ENCODE assay signal across 8 mouse cellular contexts in genomic region chr15:100761036-100761418, GRCm38 (mm10). TPM values are rescaled to one million over a fixed set of nuclear protein-coding genes. Genes with fewer than 3 reads are reported as not detected.
DNase-seq lines count a peak whose midpoint lies in the region; ATAC-seq and TF ChIP-seq lines count a peak whose summit lies in the region.

No protein-coding gene starts in this region.

- H3K9me3 ChIP-seq in heart, postnatal 0 days (replicated peaks; ENCODE audit: control insufficient read depth, low read length) = no peaks in the 10 kb centered on the region

- H3K4me3 ChIP-seq in heart, postnatal 0 days (ENCODE audit: low read depth, low read length) = peak overlapping the region; percentile 47
- H3K4me3 ChIP-seq in bone marrow, adult 2 months (replicated peaks; ENCODE audit: control insufficient read depth, low read depth, low read length) = peak overlapping the region; percentile 3

- no peaks in the 10 kb centered on the region for H3K36me3 ChIP-seq in heart, postnatal 0 days (replicated peaks; ENCODE audit: control insufficient read depth, insufficient read depth, low read length)

- H3K27ac ChIP-seq in heart, postnatal 0 days (ENCODE audit: low read depth) = no peak overlapping the region
- no peak overlapping the region for H3K27ac ChIP-seq in bone marrow, adult 2 months (ENCODE audit: control insufficient read depth, insufficient read depth, low read depth, low read length, poor library complexity)

- ATAC-seq in heart, postnatal 0 days (ENCODE audit: insufficient read depth, low read depth) = no peak
- peak; percentile 8; the same call in 1 of the 2 replicates for ATAC-seq in megakaryocyte, adult 5-6 weeks (ENCODE audit: poor library complexity, severe bottlenecking)
- ATAC-seq in megakaryocyte progenitor cell, adult 5-6 weeks (replicated peaks; ENCODE audit: poor library complexity) = no peak

- TF ChIP-seq POLR2A in bone marrow, adult 2 months (IDR thresholded peaks at IDR 0.05; ENCODE audit: borderline replicate concordance, control insufficient read depth, low read depth, low read length) = no peak

- peak overlapping the region; percentile 76 for H3K4me2 ChIP-seq in heart, postnatal 0 days (ENCODE audit: low read depth, low read length)

- TF ChIP-seq CTCF in heart, postnatal 0 days (IDR thresholded peaks at IDR 0.05; ENCODE audit: low read depth) = no peak
- no peak for TF ChIP-seq CTCF in bone marrow, adult 2 months (IDR thresholded peaks at IDR 0.05; ENCODE audit: control insufficient read depth, insufficient read depth, low read length)

- 0 out of 2 replicates have a peak, but pooled peaks cover 13% of the 10 kb centered on the region for H3K4me1 ChIP-seq in heart, postnatal 0 days (ENCODE audit: control insufficient read depth, insufficient read depth)
- H3K4me1 ChIP-seq in bone marrow, adult 2 months (ENCODE audit: control insufficient read depth, insufficient read depth, low read length) = peaks cover 3% of the 10 kb centered on the region; the same call in 1 of the 2 replicates

- H3K9ac ChIP-seq in heart, postnatal 0 days (replicated peaks; ENCODE audit: low read depth, low read length) = no peak overlapping the region

- no peak for DNase-seq in heart, postnatal 0 days (ENCODE audit: low spot score)
- no peak for DNase-seq in heart, postnatal 10 days
- peak; percentile 28 for DNase-seq in forelimb bud, embryonic 11.5 days (ENCODE audit: low read depth, low spot score)
- DNase-seq in testis, postnatal 10 days (ENCODE audit: low spot score) = no peak
- DNase-seq in adrenal gland, adult (ENCODE audit: inconsistent age in 2 of 2, low spot score in 1 of 2) = no peak

- TF ChIP-seq EP300 in heart, postnatal 0 days (IDR thresholded peaks at IDR 0.05; ENCODE audit: low read depth) = no peak

- intact Hi-C loops in heart, postnatal 10 days (cut with DNase I) = no loop called here

- peaks cover 67% of the 10 kb centered on the region for H3K27me3 ChIP-seq in heart, postnatal 0 days (ENCODE audit: control insufficient read depth, insufficient read depth, low read length)

- 31% methylated on average over 9 of the region's 9 CpGs for WGBS in heart, postnatal 0 days
- WGBS in bone marrow, adult 2 months = 24% methylated on average over 9 of the region's 9 CpGs

RNA-seq across cellular contexts. Expression of gene Slc4a8, which starts 0.5 kb away (rescaled TPM):
- total RNA-seq in heart, postnatal 0 days (2014; rRNA removed; ENCODE audit: low replicate concordance) = 0.19 and 0.50 TPM in 2 replicates
- 0.38 and 0.81 TPM in 2 replicates for polyA plus RNA-seq in heart, postnatal 0 days (2015; fragmentation: Nextera tagmentation; extraction: Ambion mirVana)
- 1 to 10 TPM; 2.6 to 7.8 TPM for total RNA-seq in heart, postnatal 10 days (2021)
- polyA plus RNA-seq in bone marrow, adult 2 months (2011; ENCODE audit: insufficient read depth, insufficient read length, low replicate concordance, missing spikeins) = 0.84 and 5.2 TPM in 2 replicates
- total RNA-seq in megakaryocyte, adult 5-6 weeks (2015) = 0.16 and 4.0 TPM in 2 replicates
- total RNA-seq in megakaryocyte, adult 5-6 weeks (2017) = 1.8 and 2.3 TPM in 2 replicates
- total RNA-seq in megakaryocyte progenitor cell, adult 5-6 weeks (2015) = 20.3 and 26.1 TPM in 2 replicates
- total RNA-seq in megakaryocyte progenitor cell, adult 5-6 weeks (2017) = 21.3 and 22.2 TPM in 2 replicates

RNA-seq across cellular contexts. Expression of gene Galnt6, which starts 31.9 kb away (rescaled TPM):
- 0.92 and 2.1 TPM in 2 replicates for total RNA-seq in heart, postnatal 0 days (2014; rRNA removed; ENCODE audit: low replicate concordance)
- 0.43 and 0.46 TPM in 2 replicates for polyA plus RNA-seq in heart, postnatal 0 days (2015; fragmentation: Nextera tagmentation; extraction: Ambion mirVana)
- 1 to 10 TPM; 1.7 TPM for total RNA-seq in heart, postnatal 10 days (2021)
- polyA plus RNA-seq in bone marrow, adult 2 months (2011; ENCODE audit: insufficient read depth, insufficient read length, low replicate concordance, missing spikeins) = 4.4 and 11.8 TPM in 2 replicates
- total RNA-seq in megakaryocyte, adult 5-6 weeks (2015) = 3.6 and 4.2 TPM in 2 replicates
- 9.6 and 11.4 TPM in 2 replicates for total RNA-seq in megakaryocyte, adult 5-6 weeks (2017)
- 11.7 and 11.9 TPM in 2 replicates for total RNA-seq in megakaryocyte progenitor cell, adult 5-6 weeks (2015)
- total RNA-seq in megakaryocyte progenitor cell, adult 5-6 weeks (2017) = 28.0 and 29.8 TPM in 2 replicates
